Mouse (Mus musculus): ENCODE measurements around the gene Rbmx2. TPM values are rescaled to one million over a fixed set of nuclear protein-coding genes. Genes with fewer than 3 reads are reported as not detected.

The Rbmx2 gene
- 0.75 and 0.84 TPM in 2 replicates for polyA plus RNA-seq (2012; rRNA removed)

DNA sequence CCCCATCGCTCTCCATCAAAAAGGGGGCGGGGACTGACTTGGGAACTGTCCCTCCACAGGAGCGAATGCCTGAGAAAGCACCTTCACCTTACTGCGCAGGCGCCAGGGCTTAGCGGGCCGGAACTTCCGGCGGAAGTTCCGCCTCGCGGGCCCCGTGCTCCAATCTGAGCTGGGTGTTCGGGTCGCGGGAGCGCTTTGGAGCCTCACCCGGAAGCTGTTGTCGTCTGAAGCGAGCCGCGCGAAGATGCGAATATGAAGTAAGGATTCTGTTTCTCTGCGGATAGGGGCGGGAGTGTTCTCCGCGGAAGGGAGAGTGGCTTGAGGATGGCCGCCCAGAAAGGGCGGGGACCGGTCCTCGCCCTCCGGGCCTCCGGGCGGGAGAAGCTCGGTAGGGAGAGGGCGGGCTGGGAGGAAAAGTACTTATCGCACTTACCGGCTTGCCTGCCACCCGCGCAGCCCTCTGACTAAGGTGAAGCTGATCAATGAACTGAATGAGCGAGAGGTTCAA, at the start of gene Rbmx2:
TSS of gene Rbmx2 (plus strand) at position 141 of the 508 bp plus-strand sequence.

DNA sequence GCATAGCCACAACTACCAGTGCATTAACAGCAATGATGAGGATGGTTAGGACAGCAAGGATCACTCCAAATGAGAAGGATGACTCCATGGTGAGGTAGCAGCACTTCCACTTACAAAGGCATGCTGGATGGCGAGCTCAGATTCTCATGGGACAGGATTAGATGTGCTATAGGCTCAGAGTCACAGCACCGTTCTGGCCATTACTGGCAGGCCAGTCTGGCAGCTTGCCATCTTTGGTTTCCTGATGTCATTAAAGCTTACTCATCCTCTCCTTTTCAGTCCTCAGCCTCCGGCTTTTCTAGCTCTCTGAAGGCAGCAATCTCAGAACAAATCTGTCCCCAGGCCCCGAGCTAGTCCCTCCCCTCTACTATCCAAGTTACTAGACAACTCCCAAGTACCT, 20.6 kb upstream of the Rbmx2 start, which contains the start of gene Gpr119:
TSS of gene Gpr119 (minus strand) at position 308 of the 400 bp plus-strand sequence.

Other genes starting within 250 kb of the Rbmx2 start
- gene Elf4, start 231.9 kb upstream of the Rbmx2 start, polyA plus RNA-seq (2012; rRNA removed), result 15.2 and 17.4 TPM in 2 replicates
- gene Aifm1, start 181.4 kb upstream of the Rbmx2 start, polyA plus RNA-seq (2012; rRNA removed), result 10.3 and 16.5 TPM in 2 replicates
- gene Rab33a, start 175.7 kb upstream of the Rbmx2 start, polyA plus RNA-seq (2012; rRNA removed), result 8.3 and 15.1 TPM in 2 replicates
- 2.5 and 2.6 TPM in 2 replicates for gene Zfp280c, start 100.5 kb upstream of the Rbmx2 start, polyA plus RNA-seq (2012; rRNA removed)
- gene Slc25a14, start 71.6 kb upstream of the Rbmx2 start, polyA plus RNA-seq (2012; rRNA removed), result 1.8 and 2.3 TPM in 2 replicates
- gene Gpr119, start 20.5 kb upstream of the Rbmx2 start, polyA plus RNA-seq (2012; rRNA removed), result not detected in 2 replicates
- gene Gm595, start 182.7 kb downstream of the Rbmx2 start, polyA plus RNA-seq (2012; rRNA removed), result not detected in 2 replicates